Mouse (Mus musculus): Measurements from ENCODE around the gene Cnnm1. TPM values are rescaled to one million over a fixed set of nuclear protein-coding genes. Genes with fewer than 3 reads are reported as not detected.

The Cnnm1 gene
- polyA plus RNA-seq, 1 experiment, result not detected

DNA sequence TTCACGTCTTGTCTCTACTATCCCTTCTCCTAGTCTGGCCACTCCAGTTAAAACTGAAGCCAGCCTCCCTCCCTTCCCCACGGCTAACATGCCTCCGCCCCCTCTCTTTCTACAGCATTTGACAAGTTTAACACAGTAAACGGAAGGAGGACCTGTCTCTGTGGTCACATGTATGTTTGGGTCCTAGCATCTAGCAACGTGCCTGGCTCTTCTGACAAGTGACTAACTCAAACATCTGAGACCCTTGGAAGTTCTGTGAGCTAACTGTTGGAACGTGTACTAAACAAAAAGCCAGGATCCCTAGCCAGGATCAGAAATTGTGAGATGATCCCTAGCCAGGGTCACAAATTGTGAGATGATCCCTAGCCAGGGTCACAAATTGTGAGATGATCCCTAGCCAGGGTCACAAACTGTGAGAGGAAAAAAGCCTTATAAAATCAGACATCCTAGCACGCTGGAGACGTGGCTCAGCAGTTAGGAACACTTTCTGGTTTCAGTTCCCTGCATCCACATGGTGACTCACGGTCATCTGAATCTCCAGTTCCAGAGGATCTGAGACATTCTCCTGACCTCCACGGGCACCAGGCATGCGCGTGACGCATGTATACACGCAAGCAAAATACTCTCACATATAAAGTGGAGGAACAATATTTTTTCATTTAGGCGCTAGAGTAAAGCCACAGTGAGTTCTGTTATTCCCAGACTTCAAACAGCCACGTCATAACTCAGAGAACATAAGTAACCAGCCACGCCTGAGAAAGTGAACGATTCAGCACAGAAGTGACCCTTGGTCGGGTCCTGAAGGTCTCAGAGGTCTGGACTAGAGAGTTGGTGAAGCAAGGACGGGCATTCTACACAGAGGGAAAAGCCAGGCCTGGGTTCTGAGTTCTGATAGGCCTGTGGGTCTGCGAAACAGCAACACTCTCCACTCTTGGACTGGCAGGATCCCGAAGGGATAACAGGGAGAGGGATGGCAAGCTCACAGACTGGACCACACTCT, 71.7 kb downstream of the Cnnm1 start:
- Histone ChIP-seq H3K4me2 (ENCODE audit: low read depth) (peak overlapping the region; percentile 70), H3K27me3 (ENCODE audit: control insufficient read depth, insufficient read depth, insufficient read length) (no peaks in the 10 kb centered on the region), H3K4me3 (no peak overlapping the region), H3K79me2 (ENCODE audit: control insufficient read depth, insufficient read depth) (peaks cover 60% of the 10 kb centered on the region), H3ac (ENCODE audit: control insufficient read depth, insufficient read length) (no peak overlapping the region), H3K36me3 (ENCODE audit: control insufficient read depth, insufficient read depth) (peaks cover 67% of the 10 kb centered on the region)
- TF ChIP-seq USF1 (IDR thresholded peaks at IDR 0.05; ENCODE audit: low read depth) (peak; percentile 6), MYOG (IDR thresholded peaks at IDR 0.05; ENCODE audit: control insufficient read depth in 1 of 3, insufficient read depth in 1 of 3, insufficient read length in 2 of 3, low read depth in 2 of 3) (no peak), MAX (IDR thresholded peaks at IDR 0.05; ENCODE audit: low read depth) (no peak)

GRCm38 (mm10) chr19:43513874-43514273, 73.6 kb downstream of the Cnnm1 start:
- H3ac ChIP-seq (ENCODE audit: control insufficient read depth, insufficient read length), result no peak overlapping the region
- no peak overlapping the region for H3K4me2 ChIP-seq (ENCODE audit: low read depth)
- H3K27me3 ChIP-seq (ENCODE audit: control insufficient read depth, insufficient read depth, insufficient read length), result no peaks in the 10 kb centered on the region
- H3K79me2 ChIP-seq (ENCODE audit: control insufficient read depth, insufficient read depth), result peaks cover 68% of the 10 kb centered on the region
- TF ChIP-seq TCF3 (IDR thresholded peaks at IDR 0.05; ENCODE audit: insufficient read length, low read depth) (no peak), MYOD1 (IDR thresholded peaks at IDR 0.05; ENCODE audit: control insufficient read depth in 1 of 3, insufficient read length in 2 of 3, low read depth in 2 of 3) (no peak), CEBPB (IDR thresholded peaks at IDR 0.05; ENCODE audit: insufficient read depth, poor library complexity, severe bottlenecking) (no peak), SRF (IDR thresholded peaks at IDR 0.05; ENCODE audit: control insufficient read depth, insufficient read length, low read depth) (no peak), MAX (IDR thresholded peaks at IDR 0.05; ENCODE audit: low read depth) (no peak), MYOG (IDR thresholded peaks at IDR 0.05; ENCODE audit: control insufficient read depth in 1 of 3, insufficient read depth in 1 of 3, insufficient read length in 2 of 3, low read depth in 2 of 3) (no peak), E2F4 (IDR thresholded peaks at IDR 0.05; ENCODE audit: insufficient read depth) (no peak), POLR2A (IDR thresholded peaks at IDR 0.05; ENCODE audit: insufficient read length, low read depth) (no peak), USF1 (IDR thresholded peaks at IDR 0.05; ENCODE audit: low read depth) (no peak), TCF12 (IDR thresholded peaks at IDR 0.05; ENCODE audit: insufficient read depth, poor library complexity, severe bottlenecking) (no peak), REST (IDR thresholded peaks at IDR 0.05; ENCODE audit: insufficient read depth, insufficient read length) (no peak), POLR2AphosphoS2 (IDR thresholded peaks at IDR 0.05; ENCODE audit: insufficient read length, low read depth) (no peak)
- no peak overlapping the region for H3K4me3 ChIP-seq
- H3K36me3 ChIP-seq (ENCODE audit: control insufficient read depth, insufficient read depth), result peaks cover 54% of the 10 kb centered on the region

DNA sequence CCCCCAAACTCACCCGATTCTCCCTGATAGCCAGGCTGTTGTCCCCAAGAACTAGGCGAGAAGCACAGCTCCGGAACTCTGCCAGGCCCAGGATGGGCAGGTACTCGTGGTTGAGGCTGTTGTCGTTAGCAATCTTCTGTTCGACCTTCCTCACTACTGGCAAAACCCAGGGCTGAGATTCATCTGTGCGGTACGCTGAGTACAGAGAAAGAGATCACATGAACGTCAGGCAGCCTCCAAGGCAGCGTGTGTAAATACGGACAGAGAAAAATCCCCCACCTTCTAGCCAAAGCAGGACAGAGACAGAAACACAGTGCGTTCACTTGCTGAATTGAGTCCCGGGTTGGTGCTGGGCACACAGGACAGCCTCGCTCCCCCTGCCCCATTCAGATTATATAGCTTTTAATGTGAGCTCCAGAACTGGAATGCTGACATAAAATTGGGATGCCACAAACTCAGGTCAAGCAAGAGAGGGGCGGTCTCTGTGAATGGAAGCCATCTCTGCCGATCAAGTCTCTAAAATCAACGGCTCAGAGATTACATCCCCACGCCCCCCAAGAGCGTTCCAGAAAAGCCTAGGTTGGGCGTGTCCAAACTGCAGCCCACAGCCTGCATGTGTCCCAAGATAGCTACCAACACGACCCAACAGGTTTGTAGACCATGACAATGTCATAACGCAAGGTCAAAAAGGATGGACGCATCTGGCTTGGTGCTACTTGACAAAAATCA, 75.6 kb downstream of the Cnnm1 start:
- no peaks in the 10 kb centered on the region for H3K27me3 ChIP-seq (ENCODE audit: control insufficient read depth, insufficient read depth, insufficient read length)
- H3K36me3 ChIP-seq (ENCODE audit: control insufficient read depth, insufficient read depth), result peaks cover 35% of the 10 kb centered on the region
- TF ChIP-seq REST (IDR thresholded peaks at IDR 0.05; ENCODE audit: insufficient read depth, insufficient read length) (no peak), MYOD1 (IDR thresholded peaks at IDR 0.05; ENCODE audit: control insufficient read depth in 1 of 3, insufficient read length in 2 of 3, low read depth in 2 of 3) (no peak), TCF12 (IDR thresholded peaks at IDR 0.05; ENCODE audit: insufficient read depth, poor library complexity, severe bottlenecking) (no peak), TCF3 (IDR thresholded peaks at IDR 0.05; ENCODE audit: insufficient read length, low read depth) (no peak), USF1 (IDR thresholded peaks at IDR 0.05; ENCODE audit: low read depth) (no peak), E2F4 (IDR thresholded peaks at IDR 0.05; ENCODE audit: insufficient read depth) (no peak), MYOG (IDR thresholded peaks at IDR 0.05; ENCODE audit: control insufficient read depth in 1 of 3, insufficient read depth in 1 of 3, insufficient read length in 2 of 3, low read depth in 2 of 3) (no peak), MAX (IDR thresholded peaks at IDR 0.05; ENCODE audit: low read depth) (no peak)
- H3K4me3 ChIP-seq, result no peak overlapping the region
- H3ac ChIP-seq (ENCODE audit: control insufficient read depth, insufficient read length), result no peak overlapping the region
- peaks cover 68% of the 10 kb centered on the region for H3K79me2 ChIP-seq (ENCODE audit: control insufficient read depth, insufficient read depth)
- H3K4me2 ChIP-seq (ENCODE audit: low read depth), result no peak overlapping the region

- H3K36me3 ChIP-seq (ENCODE audit: control insufficient read depth, insufficient read depth), result peaks cover 31% of the 10 kb centered on the region
- no peak for TF ChIP-seq SRF (IDR thresholded peaks at IDR 0.05; ENCODE audit: control insufficient read depth, insufficient read length, low read depth)
- no peak for TF ChIP-seq USF1 (IDR thresholded peaks at IDR 0.05; ENCODE audit: low read depth)
- TF ChIP-seq TCF3 (IDR thresholded peaks at IDR 0.05; ENCODE audit: insufficient read length, low read depth), result no peak
- TF ChIP-seq TCF12 (IDR thresholded peaks at IDR 0.05; ENCODE audit: insufficient read depth, poor library complexity, severe bottlenecking), result no peak
- no peak for TF ChIP-seq MYOD1 (IDR thresholded peaks at IDR 0.05; ENCODE audit: control insufficient read depth in 1 of 3, insufficient read length in 2 of 3, low read depth in 2 of 3)
- no peak for TF ChIP-seq REST (IDR thresholded peaks at IDR 0.05; ENCODE audit: insufficient read depth, insufficient read length)
- TF ChIP-seq CEBPB (IDR thresholded peaks at IDR 0.05; ENCODE audit: insufficient read depth, poor library complexity, severe bottlenecking), result no peak
- TF ChIP-seq E2F4 (IDR thresholded peaks at IDR 0.05; ENCODE audit: insufficient read depth), result no peak
- no peak for TF ChIP-seq POLR2A (IDR thresholded peaks at IDR 0.05; ENCODE audit: insufficient read length, low read depth)
- no peak for TF ChIP-seq MYOG (IDR thresholded peaks at IDR 0.05; ENCODE audit: control insufficient read depth in 1 of 3, insufficient read depth in 1 of 3, insufficient read length in 2 of 3, low read depth in 2 of 3)
- no peak for TF ChIP-seq MAX (IDR thresholded peaks at IDR 0.05; ENCODE audit: low read depth)
- H3K79me2 ChIP-seq (ENCODE audit: control insufficient read depth, insufficient read depth), result peaks cover 68% of the 10 kb centered on the region
- no peak overlapping the region for H3K4me3 ChIP-seq
- H3ac ChIP-seq (ENCODE audit: control insufficient read depth, insufficient read length), result no peak overlapping the region
- H3K4me2 ChIP-seq (ENCODE audit: low read depth), result no peak overlapping the region
- H3K27me3 ChIP-seq (ENCODE audit: control insufficient read depth, insufficient read depth, insufficient read length), result no peaks in the 10 kb centered on the region
Measured at GRCm38 (mm10) chr19:43516397-43517035, 76.3 kb downstream of the Cnnm1 start.
